ENCODE assay signal across 16 mouse cellular contexts in genomic region chr7:37484946-37485345, GRCm38 (mm10).
"Had no signal": no experiment of that assay in that cellular context is flagged by ENCODE, and none has a peak within 500 bp of the region (broad histone marks: within the 10 kb centered on the region; RNA-seq: fewer than 3 reads in every experiment).

No protein-coding gene starts in this region.

- H3K4me3 ChIP-seq: liver, embryonic 12.5 days; lung, embryonic 15.5 days; midbrain, embryonic 10.5 days; midbrain, embryonic 12.5 days; neural tube, embryonic 12.5 days had no signal

- ATAC-seq: liver, embryonic 12.5 days; lung, postnatal 0 days; midbrain, embryonic 16.5 days had no signal

- H3K36me3 ChIP-seq: liver, embryonic 12.5 days; lung, embryonic 15.5 days had no signal

- H3K27ac ChIP-seq: liver, embryonic 12.5 days; liver, embryonic 14.5 days; midbrain, embryonic 10.5 days; midbrain, embryonic 12.5 days; neural tube, embryonic 12.5 days had no signal

- DNase-seq: lung, adult 18-20 months; lung, postnatal 14 days; lung, postnatal 4 days; midbrain, embryonic 14.5 days; right cerebral cortex, postnatal 14 days; thymus, adult 18-20 months; thymus, postnatal 14 days; thymus, postnatal 36 days had no signal

- H3K9me3 ChIP-seq: liver, embryonic 12.5 days; lung, embryonic 15.5 days; midbrain, embryonic 10.5 days; midbrain, embryonic 12.5 days; neural tube, embryonic 12.5 days had no signal

- H3K4me1 ChIP-seq: liver, embryonic 12.5 days had no signal

- H3K27me3 ChIP-seq: liver, embryonic 12.5 days; lung, embryonic 15.5 days; midbrain, embryonic 12.5 days; neural tube, embryonic 12.5 days had no signal

- H3K9ac ChIP-seq: liver, embryonic 12.5 days; liver, embryonic 14.5 days; lung, embryonic 15.5 days; midbrain, embryonic 12.5 days; neural tube, embryonic 12.5 days had no signal

- H3K4me2 ChIP-seq: liver, embryonic 12.5 days; lung, embryonic 15.5 days; midbrain, embryonic 12.5 days; neural tube, embryonic 12.5 days had no signal
